Mouse (Mus musculus) c-Kit-positive CD71-positive TER-119-negative erythroid progenitor cells, embryonic 14.5 days (primary cell): Measurements from ENCODE around the gene Hpn.

ENCODE experiments used
- DNase-seq: peaks from one replicate; pipeline ENCODE4 v3.0.0-alpha.2; 2013; ENCODE audit warnings: low read depth

Hpn gene

DNA sequence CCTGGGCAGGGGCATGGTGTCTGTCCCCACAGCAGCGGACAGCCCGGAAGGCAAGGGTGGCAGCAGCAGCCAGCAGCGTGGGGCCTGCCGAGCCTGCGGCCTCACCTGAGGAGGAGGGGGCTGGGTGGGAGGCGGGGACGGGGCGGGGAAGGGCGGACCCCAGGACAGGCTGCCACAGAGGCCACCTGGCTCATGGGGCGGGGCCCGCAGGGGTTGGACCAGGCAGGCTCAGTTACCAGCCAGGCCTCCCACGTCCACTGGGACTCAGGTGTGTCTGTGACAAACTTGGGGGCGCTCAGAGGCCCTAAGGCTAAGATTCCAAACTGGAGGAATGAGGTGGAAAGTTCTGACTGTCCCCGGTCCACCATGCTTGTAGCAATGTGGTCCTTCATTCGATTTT, at the start of gene Hpn:
Hpn (minus strand) TSS at position 109 of the 400 bp plus-strand sequence.
- DNase-seq, result no peak

DNA sequence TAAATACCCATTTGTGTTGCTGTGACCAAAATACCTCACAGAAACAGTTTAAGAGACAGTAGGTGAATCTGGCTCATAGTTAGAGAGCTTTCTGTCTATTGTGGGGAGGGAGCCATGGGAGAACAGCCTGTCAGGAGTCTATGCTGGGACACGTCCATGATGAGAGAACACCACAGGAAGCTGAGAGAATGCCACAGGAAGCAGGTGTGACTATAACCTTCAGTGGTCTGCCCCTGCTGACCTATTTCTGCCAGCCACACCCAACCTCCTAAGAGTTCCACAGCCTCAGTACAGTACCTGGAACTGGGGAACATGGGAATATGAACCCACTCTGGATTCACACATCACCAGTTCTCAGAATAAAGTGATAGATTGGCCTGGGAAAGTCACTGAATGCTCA, 49.7 kb upstream of the Hpn start:
- DNase-seq, result no peak

DNA sequence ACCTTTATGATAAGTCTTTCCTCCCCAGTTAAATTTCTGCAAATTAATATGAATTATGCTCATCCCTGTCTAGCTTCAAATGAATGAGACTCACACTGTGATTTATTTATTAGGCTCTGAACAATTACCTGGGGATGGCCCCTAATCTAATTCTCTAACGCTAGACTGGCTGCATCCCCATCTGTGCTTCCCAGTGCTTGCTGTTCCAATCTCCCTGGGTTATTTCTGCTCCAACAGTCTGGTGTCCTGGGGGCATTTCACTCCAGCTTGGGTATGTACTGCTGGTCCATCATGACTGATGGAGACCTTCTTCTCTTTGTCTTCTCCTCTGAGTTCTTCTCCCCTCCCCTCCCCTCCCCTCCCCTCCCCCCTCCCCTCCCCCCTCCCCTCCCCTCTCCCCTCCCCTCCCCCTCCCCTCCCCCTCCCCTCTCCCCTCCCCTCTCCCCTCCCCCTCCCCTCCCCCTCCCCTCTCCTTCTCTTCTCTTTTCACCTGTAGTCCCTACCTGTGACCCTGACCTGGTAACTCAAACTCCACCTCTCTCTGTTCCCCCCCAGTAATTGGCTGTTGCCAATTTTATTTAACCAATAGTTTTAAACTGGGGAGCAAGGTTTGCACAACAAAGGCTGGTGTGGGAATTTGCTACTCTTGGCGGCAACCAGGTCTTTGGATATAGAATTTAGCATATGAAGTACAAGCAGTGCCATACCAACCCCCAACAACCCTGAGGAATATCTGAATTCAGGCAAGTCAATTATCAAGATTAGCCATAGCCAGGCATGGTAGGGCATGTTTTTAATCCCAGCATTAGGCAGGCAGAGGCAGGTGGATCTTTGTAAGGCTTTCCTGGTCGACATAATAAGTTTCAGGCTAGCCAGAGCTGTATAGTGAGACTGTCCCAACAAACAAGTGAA, 48.8 kb upstream of the Hpn start:
- DNase-seq, result no peak

DNA sequence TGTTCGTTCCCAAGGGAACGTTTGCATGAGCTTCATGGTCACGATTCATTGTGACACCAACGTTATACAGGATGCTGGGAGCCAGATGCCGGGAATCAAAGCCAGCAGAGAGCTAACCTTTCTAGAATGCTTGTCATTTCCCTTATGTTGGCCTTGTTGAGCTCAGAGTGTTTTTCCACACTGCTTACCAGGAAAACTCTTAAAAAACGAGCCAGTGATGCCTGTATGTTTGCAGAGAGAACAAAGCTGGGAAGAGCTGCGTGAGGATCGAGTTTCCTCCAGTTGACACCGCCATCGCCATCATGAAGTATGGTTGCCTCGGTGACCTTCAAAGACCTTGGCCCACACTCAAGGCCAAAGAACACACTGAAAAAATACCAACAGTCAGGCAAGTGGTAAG, 47.2 kb upstream of the Hpn start:
- DNase-seq, result no peak

DNA sequence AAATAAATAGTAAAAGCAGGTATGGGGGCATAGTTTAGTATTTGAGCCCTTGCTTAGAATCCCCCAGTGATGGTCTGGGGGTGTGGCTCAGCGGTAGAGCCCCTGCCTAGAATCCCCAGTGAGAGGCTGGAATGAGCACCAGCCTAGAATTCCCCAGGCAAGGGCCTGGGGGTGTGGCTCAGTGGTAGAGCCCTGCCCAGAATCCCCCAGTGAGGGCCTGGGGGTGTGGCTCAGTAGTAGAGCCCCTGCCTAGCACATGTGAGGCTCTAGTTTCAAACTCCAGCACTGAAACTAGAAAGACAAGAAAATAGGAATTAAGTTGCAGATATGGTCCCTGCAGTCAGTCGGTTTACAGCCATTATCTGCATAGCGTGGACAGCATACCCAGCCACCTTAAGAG, 46.7 kb upstream of the Hpn start:
- no peak for DNase-seq

DNA sequence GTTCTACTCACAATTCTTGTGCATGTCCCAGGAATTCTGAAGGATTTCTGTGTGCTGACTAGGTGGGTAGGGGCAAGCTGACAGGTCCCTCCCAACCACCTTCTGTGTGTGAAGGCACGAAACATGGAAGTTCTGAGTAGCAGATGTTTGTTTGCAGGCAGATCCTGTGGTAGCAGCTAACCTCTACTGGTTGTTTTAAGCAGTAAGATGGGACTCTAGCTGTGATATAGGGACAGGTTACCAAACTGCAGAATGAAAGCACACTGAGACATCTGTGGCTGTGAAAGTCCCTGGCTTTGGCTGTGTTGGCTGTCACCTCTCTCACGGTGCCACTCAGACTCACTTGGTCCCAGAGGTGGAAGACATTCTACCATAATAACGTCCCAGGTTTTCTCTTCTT, 46.2 kb upstream of the Hpn start:
- DNase-seq, result no peak

DNA sequence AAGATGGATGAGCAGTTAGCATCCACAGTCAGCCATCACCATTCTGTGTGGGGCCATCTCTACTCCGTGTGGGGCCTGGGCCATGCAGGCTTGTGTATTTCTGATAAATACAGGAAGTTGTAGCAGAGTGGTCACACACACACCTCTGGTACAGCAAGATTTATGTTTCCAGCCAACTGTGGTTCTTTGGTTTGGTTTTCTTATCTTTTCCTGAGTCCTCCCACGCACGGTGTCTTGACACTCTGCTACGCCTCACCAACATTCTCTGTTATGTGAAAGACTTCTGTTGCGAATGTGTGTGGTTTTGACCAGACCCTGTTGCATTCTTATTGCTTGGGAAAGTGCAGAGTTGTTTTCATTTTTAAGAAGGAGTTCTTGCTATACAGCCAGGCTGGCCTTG, 45.7 kb upstream of the Hpn start:
- DNase-seq, result no peak

DNA sequence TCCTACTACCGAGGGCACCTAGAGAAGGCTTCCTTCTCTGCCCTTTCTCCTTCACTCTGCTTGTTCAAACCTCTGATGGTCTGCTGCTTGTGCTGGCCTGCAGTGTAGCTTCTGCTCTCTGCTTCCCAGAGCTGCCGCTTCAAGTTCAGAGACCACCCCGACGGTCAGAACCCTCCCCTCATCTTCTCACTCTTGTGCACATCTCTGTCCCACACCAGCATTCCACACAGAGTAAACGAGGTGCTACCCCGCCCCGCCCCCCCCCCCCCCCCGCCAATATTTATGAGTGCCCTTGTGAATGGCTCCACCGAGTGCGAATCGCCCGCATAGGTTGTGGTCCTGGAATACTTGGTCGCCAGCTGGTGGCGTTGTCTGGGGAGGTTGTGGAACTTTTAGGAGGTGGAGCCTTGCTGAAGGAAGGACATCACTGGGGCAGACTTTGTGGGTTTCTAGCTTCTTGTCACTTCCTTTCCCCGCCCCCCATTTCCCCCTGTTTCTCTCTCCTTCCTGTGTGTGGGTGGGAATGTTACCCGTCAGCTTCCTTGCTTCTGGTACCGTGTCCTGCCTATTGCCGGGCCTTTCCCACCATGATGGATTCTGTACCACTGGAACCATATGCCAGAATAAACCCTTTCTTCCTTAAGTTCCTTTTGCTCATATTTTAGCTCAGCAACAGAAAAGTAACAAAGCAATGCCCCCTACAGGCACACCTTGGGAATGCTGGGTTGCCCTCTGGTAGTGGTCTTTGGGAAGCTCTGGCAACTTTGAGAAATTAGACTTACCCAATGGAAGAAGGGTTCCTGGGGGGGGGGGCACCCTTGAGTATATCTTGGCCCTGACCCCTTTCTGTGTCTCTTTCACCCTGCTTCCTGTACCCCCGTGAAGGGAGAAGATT, 41.2 kb upstream of the Hpn start:
- DNase-seq, result no peak

DNA sequence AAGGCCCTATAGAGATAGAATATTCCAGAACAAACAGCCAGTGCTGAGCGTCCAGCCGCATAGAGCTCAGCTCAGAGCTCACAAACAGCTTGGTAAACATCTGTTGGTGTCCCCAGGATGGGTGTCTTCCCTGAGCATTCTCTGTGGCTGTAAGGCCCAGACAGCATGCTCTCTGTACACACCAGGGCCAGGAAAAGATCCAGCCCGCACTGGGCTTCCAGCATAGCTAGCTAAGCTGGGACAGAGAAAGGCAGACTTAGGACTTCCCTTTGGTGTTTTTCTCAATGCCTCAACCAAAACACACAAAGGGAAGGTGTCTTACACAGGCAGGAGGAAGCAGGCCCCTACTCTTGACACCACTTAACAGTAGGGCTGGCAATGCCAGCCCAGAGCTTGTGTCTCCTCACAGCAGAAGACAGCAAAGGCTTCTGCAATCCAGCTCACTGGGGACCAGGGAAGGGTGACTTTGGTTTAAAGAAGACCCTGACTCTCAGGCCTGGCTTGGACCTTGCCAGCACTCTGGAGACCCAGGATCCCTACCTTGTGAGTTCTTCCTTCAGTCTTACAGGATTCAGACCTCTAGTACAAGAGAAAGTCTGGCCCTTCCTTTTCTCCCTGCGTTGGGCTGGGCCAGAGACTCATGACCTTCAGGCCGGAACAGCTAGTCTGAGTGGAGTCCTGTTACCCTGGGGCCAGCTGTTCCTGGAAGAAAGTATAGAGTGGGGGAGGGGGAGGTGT, 40.4 kb upstream of the Hpn start, which contains the start of gene Gramd1a:
Gramd1a (minus strand) TSS at position 601 of the 738 bp plus-strand sequence.
- DNase-seq, result no peak

DNA sequence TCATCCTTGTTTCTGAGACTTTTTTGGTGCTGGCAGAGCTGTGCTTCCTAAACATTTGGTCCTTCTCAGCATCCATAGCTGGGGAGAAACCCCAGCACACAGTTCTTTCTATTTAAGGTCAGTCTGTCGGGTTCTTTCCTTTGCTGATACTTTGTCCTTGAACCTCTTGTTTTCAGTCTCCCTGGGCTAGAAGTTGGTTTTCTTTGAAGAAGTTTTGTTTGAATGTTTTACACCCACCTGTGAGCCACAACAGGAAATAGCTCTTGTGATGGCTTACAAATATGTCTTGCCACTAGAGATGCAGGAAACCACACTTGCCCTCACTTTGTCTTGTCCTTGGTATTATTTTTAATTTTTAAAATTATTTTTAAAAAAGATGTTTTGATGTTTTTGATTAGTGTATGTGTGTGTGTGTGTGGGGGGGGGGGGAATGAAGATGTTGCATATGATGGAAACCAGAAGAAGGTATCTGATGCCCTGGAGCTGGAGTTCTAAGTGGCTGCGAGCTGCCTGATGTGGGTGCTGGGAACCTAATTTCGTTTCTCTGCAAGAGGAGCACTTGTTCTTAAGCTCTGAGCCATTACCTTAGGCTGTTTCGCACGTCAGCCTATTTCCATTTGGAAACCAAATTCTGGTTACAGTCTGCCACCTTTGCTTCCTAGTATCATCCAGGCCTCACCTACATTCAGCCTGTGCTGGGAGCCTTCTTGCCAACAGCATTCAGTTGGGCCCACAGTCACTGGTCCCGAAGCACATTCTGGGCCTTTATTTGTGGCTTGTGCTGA, 38.6 kb upstream of the Hpn start:
- DNase-seq, result no peak

DNA sequence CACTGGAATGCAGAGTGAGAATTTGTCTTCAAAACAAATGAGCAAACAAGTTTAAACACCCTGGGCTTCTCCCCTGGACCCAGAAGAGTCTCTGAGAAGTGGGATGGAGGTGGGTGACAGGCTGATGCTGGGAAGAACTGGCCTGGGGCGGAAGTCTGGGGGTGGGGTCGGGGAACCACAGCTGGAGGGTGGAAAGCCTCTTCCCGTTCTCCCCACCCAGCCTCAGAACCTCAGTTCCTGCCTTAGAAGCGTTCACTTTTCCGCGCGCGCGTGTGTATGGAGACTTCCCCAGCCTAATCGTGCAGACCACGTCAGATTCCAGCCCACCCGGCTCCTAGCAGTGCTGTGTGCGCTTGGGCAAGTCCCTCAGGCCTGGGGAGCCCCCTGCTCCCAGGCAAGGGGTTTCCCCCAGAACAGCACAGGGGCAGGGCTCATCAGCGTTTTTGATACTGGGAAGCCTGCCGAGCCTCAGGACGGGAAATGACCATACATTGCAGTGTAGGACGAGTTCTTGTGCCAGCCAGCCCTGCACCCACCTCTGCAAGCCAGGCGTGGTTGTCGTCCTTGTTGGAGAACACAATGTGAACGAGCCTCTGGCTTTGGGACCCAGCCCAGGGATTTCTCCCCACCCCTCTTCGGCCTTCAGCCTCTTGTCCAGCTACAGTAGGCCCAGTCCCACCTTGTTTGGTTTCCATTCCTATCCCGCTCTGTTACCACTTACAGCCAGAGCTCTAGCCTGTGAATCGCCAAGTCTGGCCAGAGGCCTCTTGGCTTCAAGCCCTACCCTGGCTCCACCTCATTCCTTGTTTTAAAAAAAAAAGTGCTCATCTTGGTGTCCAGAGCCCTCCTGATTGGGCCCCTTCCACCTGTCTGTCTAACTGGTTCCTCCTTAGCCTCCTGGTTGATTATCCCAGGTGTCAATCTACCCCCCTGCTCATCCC, 36.5 kb upstream of the Hpn start:
- no peak for DNase-seq

DNA sequence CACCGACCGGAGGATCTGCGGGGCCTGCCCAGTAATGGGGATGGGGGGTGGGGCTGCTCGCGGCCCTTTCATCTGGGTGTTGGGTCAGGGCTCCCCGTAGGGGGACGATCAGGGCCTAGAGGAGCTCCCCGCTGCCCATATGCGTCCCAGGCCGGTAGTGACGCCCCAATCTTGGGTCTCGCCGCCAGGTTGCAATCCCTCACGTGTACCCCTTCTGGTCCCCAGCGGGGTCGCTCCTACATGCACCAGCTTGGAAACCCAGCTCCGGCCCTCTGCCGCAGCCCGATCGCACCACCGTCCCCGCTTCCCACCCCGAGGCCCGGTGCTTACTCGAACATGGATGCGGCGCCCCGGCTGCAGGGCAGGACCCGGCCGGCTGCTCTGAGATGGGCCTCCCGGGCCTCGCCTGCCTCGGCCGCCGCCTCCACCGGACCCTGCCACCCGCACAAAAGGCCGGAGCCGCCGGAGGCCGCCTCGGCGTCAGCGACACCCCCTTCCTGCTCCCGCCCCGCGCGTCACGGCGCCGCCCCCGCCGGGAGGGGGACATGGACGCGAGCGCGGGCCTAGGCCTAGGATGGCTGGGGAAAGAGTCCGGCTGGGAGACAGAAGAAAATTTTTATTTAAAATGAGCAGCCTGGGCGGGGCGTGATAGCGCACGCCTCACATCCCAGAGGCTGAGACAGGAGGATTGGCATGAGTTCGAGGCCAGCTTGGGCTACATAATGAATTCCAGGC, 35.6 kb upstream of the Hpn start:
- no peak for DNase-seq

DNA sequence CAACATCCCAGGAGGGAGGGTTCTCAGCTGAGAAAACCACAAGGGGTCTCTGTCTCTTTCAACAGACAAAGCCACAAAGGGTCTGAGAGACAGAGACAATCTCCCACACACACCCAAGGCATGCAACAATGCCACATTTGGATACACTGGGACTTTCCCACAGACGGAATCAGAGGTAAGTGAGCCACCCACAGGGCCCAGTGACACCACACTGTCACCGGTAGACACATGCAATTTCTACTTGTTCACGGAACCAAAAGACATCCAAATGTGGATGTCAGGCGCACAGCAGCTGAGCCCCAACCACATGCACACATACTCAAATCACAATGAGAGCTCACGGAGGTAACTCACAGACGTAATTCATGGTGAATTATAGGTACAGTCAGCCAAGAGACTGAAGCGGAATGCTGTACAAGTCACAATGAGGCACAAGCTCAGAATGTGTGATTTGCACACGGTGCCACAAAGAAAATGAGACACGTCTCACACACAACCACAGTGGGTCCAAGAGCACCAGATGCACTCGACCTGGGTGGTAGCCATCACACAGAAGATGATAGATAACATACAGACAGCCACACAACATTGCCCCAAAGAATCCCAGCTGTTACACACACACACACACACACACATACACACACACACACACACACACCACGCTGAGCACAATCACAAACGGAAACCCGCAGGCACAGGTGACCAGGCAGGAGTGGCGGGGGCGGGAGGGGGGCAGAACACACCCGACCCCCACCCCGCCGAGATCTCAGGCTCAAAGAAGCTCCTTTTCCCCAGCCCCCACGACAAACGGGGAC, 34.9 kb upstream of the Hpn start:
- DNase-seq, result no peak

DNA sequence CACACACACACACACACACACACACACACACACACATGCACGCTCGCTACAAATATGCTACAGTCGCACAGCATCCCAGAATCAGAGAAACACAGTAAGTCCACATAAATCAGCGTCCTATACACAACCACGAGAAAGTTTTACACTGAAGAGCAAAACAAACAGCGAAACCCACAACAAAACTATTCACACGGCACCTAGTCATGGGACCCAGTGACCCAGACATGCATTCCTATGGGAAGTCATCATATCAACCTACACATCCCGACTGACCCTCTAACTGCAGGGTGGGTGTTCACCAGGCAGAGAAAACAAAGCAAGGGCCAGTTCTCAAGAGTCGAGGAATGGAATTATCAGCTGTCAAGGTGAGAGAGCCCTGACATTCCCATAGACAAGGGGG, 34.2 kb upstream of the Hpn start:
- DNase-seq, result no peak

DNA sequence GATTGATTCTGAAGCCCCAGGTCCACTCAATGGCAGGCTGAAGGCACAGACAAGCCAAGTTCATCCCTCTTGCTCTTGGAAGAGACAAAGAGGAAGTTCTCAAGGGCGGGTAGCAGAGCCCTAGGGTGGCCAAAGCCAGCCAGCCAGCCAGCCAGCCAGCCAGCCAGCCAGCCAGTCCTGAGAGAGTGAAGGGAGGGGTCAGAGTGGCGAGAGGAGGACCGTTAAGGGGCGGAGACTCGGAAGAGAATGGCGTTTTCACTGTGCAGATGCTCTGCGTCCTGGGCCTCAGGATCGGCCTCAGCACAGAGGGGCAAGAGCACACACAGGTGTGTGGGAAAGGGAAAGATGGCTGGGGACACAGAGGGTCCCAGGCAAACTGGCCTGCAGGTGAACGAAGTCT, 33.7 kb upstream of the Hpn start:
- DNase-seq, result no peak

DNA sequence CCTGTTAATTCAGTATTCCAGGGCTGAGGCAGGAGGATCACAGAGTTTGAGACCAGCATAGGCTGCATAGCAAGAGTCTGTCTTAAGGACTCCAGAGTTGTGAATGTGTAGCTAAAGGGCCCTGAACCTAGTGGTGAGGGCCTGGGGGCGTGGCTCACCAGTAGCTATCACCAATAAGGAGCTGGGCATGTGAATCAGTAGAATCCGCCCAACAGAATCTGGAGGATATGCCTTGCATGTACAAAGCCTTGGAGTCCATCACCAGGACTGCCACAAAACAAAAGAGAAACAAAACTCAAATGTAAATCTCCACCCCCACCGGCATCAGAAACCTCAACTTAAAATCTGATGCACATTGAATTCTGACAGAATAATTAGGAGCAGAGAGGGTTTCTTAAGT, 33.0 kb upstream of the Hpn start:
- no peak for DNase-seq

DNA sequence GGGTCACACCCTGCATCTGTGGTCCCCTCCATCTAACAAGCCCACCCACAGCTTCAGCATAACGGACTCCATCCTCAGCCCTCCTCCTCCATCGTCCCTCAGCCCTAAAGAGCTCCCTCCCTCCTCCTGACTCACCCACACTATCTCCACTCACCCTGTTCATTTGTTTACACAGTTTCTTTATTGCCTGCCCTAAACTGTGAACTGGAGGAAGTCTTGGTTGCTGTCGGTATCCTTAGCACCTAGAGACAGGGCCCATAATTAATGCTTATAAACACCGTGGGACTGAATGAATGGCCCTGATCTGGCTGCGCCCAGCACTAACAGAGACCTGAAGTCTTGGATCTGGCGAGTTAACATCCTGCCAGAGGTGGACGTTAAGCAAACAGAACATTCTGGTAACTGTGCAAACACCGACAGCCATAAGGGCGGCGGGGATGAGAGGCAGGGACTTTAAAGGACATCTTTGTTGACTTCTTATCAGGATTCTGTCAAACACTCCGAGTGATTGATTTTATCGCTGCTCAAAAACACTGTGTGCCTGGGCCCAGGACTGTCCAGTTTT, 30.6 kb upstream of the Hpn start:
- no peak for DNase-seq

DNA sequence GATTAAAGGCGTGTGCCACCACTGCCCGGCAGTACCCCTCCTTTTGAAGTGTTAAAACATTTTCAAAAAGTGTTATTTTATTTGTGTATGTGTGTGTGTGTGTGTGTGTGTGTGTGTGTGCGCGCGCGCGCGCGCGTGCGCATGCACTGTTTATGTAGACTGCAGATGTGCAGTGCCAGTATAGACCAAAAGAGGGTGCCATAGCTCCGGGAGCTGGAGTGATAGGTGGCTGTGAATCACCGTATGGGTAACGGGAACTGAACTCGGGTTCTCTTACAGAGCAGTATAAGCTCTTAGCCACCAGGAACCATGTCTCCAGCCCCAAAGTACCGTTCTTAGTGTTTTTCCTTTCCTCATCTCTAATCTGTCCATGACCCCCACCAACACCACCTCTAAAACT, 29.8 kb upstream of the Hpn start:
- no peak for DNase-seq
